Mouse (Mus musculus): ENCODE results near the gene Ccdc83. TPM values are rescaled to one million over a fixed set of nuclear protein-coding genes. Genes with fewer than 3 reads are reported as not detected.

Gene Ccdc83
- polyA plus RNA-seq, 1 experiment: not detected

GRCm38 (mm10) chr7:90284793-90285192 is 19.2 kb upstream of the Ccdc83 start:
- TF ChIP-seq CTCF (IDR thresholded peaks at IDR 0.05; ENCODE audit: low read depth, low read length) (no peak), POLR2A (IDR thresholded peaks at IDR 0.05; ENCODE audit: borderline replicate concordance, low read depth, low read length) (no peak)
- H3K4me1 ChIP-seq (ENCODE audit: control insufficient read depth, insufficient read depth, low read length): no peaks in the 10 kb centered on the region
- H3K4me3 ChIP-seq (ENCODE audit: insufficient read depth, low read length): no peak overlapping the region
- H3K27ac ChIP-seq (ENCODE audit: insufficient read depth, low read depth, low read length): no peak overlapping the region

- H3K27ac ChIP-seq (ENCODE audit: insufficient read depth, low read depth, low read length): no peak overlapping the region
- H3K4me3 ChIP-seq (ENCODE audit: insufficient read depth, low read length): no peak overlapping the region
- no peaks in the 10 kb centered on the region for H3K4me1 ChIP-seq (ENCODE audit: control insufficient read depth, insufficient read depth, low read length)
- TF ChIP-seq CTCF (IDR thresholded peaks at IDR 0.05; ENCODE audit: low read depth, low read length) (no peak), POLR2A (IDR thresholded peaks at IDR 0.05; ENCODE audit: borderline replicate concordance, low read depth, low read length) (no peak)
Measured at GRCm38 (mm10) chr7:90282786-90283185, 17.2 kb upstream of the Ccdc83 start.

DNA sequence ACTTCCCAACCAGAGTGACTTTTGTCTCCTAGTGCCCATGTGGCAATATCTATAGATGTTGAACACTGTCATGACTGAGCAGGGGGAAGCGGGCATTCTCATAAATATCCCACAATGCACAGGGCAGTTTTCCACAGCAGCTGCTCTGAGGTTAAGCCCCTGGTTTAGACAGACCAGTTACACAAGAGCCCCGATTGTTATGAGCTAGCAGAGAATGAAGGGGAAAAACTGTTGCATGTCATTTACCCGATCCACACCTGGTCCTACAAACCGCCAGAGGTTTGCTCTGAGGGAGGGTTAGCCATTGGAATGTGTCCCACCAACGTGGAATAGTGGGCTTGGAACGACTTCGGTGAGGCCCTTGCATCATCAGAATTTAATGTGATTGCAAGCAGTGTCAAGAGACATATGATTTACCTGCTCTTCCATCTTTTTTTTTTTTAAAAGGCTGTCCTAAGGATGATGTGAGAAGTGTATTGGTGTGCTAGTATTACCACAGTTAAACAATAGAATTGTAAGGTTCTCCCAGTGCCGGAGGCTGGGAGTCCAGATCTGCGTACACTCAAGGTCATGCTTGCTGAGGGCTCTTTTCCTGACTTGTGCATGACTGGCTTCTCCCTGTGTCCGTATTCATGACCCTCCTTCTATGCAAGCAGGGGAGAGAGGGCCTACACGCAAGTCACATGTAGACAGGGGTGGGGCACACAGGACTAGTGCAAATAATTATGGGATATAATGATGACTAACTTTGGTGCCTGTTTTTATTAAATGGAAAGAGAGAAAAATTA is 16.4 kb upstream of the Ccdc83 start:
- Histone ChIP-seq H3K27ac (ENCODE audit: insufficient read depth, low read depth, low read length) (no peak overlapping the region), H3K4me1 (ENCODE audit: control insufficient read depth, insufficient read depth, low read length) (no peaks in the 10 kb centered on the region), H3K4me3 (ENCODE audit: insufficient read depth, low read length) (no peak overlapping the region)
- TF ChIP-seq POLR2A (IDR thresholded peaks at IDR 0.05; ENCODE audit: borderline replicate concordance, low read depth, low read length) (no peak), CTCF (IDR thresholded peaks at IDR 0.05; ENCODE audit: low read depth, low read length) (no peak)

DNA sequence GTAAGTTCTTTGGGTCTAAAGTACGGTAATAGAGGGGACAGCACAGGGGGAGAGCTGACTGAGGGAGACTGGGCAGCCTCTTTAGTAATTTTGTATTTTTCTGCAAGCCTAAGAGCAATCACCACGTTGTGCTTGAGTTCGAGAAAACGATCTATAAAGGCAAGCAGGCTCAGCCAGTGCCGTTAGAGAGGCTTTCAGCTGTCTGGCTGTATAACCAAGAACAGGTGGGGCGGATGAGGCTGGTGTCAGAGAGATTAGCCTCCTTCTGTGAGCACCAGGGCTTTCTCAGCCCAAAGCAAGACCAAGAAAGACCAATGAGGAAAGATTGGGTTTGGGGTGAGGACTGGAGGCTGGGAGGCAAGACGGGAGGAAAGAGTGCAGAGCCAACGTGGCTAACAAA is 15.3 kb upstream of the Ccdc83 start:
- Histone ChIP-seq H3K4me1 (ENCODE audit: control insufficient read depth, insufficient read depth, low read length) (no peaks in the 10 kb centered on the region), H3K27ac (ENCODE audit: insufficient read depth, low read depth, low read length) (no peak overlapping the region), H3K4me3 (ENCODE audit: insufficient read depth, low read length) (no peak overlapping the region)
- TF ChIP-seq POLR2A (IDR thresholded peaks at IDR 0.05; ENCODE audit: borderline replicate concordance, low read depth, low read length) (no peak), CTCF (IDR thresholded peaks at IDR 0.05; ENCODE audit: low read depth, low read length) (no peak)

- Histone ChIP-seq H3K4me1 (ENCODE audit: control insufficient read depth, insufficient read depth, low read length) (no peaks in the 10 kb centered on the region), H3K4me3 (ENCODE audit: insufficient read depth, low read length) (no peak overlapping the region), H3K27ac (ENCODE audit: insufficient read depth, low read depth, low read length) (no peak overlapping the region)
- TF ChIP-seq POLR2A (IDR thresholded peaks at IDR 0.05; ENCODE audit: borderline replicate concordance, low read depth, low read length) (no peak), CTCF (IDR thresholded peaks at IDR 0.05; ENCODE audit: low read depth, low read length) (peak; percentile 46; the same call in 1 of the 2 replicates)
Measured at GRCm38 (mm10) chr7:90280274-90280875, 14.8 kb upstream of the Ccdc83 start.

DNA sequence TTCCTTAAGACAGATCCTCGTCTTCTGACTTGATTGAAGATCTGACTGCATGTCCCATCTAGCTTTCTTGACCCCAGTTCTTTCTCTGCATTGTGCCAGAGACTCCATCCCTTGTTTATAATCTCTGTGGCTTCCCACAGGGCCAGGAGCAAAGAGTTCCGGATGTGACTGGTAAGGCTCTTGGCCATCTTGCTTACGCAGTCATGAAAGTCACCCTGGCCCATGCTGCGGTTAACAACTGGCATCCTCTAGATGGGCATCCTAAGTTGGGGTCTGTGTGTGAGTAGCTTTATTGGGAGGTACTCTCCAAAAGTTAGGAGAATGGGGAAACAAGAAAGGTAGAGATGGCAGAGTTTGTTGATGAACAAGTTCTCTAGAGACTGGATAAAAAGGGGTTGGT is 13.6 kb upstream of the Ccdc83 start:
- Histone ChIP-seq H3K4me3 (ENCODE audit: insufficient read depth, low read length) (no peak overlapping the region), H3K27ac (ENCODE audit: insufficient read depth, low read depth, low read length) (no peak overlapping the region), H3K4me1 (ENCODE audit: control insufficient read depth, insufficient read depth, low read length) (no peaks in the 10 kb centered on the region)
- TF ChIP-seq POLR2A (IDR thresholded peaks at IDR 0.05; ENCODE audit: borderline replicate concordance, low read depth, low read length) (no peak), CTCF (IDR thresholded peaks at IDR 0.05; ENCODE audit: low read depth, low read length) (no peak)

- Histone ChIP-seq H3K27ac (ENCODE audit: insufficient read depth, low read depth, low read length) (no peak overlapping the region), H3K4me1 (ENCODE audit: control insufficient read depth, insufficient read depth, low read length) (no peaks in the 10 kb centered on the region), H3K4me3 (ENCODE audit: insufficient read depth, low read length) (no peak overlapping the region)
- TF ChIP-seq CTCF (IDR thresholded peaks at IDR 0.05; ENCODE audit: low read depth, low read length) (no peak), POLR2A (IDR thresholded peaks at IDR 0.05; ENCODE audit: borderline replicate concordance, low read depth, low read length) (no peak)
Measured at GRCm38 (mm10) chr7:90277769-90278168, 12.2 kb upstream of the Ccdc83 start.

GRCm38 (mm10) chr7:90277246-90277645 is 11.7 kb upstream of the Ccdc83 start:
- Histone ChIP-seq H3K4me1 (ENCODE audit: control insufficient read depth, insufficient read depth, low read length) (no peaks in the 10 kb centered on the region), H3K27ac (ENCODE audit: insufficient read depth, low read depth, low read length) (no peak overlapping the region), H3K4me3 (ENCODE audit: insufficient read depth, low read length) (no peak overlapping the region)
- TF ChIP-seq CTCF (IDR thresholded peaks at IDR 0.05; ENCODE audit: low read depth, low read length) (no peak), POLR2A (IDR thresholded peaks at IDR 0.05; ENCODE audit: borderline replicate concordance, low read depth, low read length) (no peak)

DNA sequence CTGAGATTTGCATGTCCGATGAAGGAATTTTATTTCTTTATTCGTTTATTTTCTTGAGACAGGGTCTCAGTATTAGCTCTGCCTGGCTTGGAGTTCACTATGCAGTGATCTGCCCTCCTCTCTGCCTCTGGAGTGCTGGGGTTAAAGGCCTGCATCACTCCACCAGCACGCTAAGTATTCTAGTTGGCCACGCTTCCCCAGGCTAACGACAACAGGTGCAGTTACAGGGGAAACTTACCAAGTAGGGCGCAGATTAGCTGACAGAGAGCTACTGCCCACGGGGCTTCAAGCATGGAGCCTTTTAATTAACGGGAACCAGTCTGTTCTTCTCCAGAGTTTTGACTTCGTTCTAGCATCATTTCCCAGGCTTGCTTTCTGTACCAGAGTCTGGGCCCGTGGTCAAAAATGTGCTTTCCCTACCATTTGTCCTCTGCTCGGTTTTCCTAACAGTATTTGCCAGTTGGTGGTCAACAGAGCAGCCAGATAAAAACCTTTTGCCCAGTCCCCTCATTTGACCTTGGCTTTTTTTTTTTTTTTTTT is 9.1 kb upstream of the Ccdc83 start:
- TF ChIP-seq CTCF (IDR thresholded peaks at IDR 0.05; ENCODE audit: low read depth, low read length): no peak
- TF ChIP-seq POLR2A (IDR thresholded peaks at IDR 0.05; ENCODE audit: borderline replicate concordance, low read depth, low read length): no peak
- no peak overlapping the region for H3K4me3 ChIP-seq (ENCODE audit: insufficient read depth, low read length)
- no peak overlapping the region for H3K27ac ChIP-seq (ENCODE audit: insufficient read depth, low read depth, low read length)
- H3K4me1 ChIP-seq (ENCODE audit: control insufficient read depth, insufficient read depth, low read length): no peaks in the 10 kb centered on the region

DNA sequence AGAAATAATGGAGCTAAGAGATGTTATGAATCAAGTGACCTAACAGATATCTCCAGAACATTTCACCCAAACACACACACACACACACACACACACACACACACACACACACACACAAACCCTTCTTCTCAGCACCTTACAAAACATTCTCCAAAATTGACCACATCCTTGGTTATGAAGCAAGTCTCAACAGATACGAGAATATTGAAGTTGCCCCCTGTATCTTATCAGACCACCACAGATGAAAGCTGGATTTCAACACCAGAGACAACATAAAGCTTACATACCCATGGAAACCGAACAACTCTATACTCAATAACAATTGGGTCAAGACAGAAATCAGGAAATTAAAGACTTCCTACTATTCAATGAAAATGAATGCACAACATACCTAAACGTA is 4.6 kb upstream of the Ccdc83 start:
- Histone ChIP-seq H3K27ac (ENCODE audit: insufficient read depth, low read depth, low read length) (no peak overlapping the region), H3K4me1 (ENCODE audit: control insufficient read depth, insufficient read depth, low read length) (no peaks in the 10 kb centered on the region), H3K4me3 (ENCODE audit: insufficient read depth, low read length) (no peak overlapping the region)
- TF ChIP-seq CTCF (IDR thresholded peaks at IDR 0.05; ENCODE audit: low read depth, low read length) (no peak), POLR2A (IDR thresholded peaks at IDR 0.05; ENCODE audit: borderline replicate concordance, low read depth, low read length) (no peak)
